Mouse (Mus musculus) stomach, embryonic 14.5 days (tissue): ENCODE results near the gene Hsdl2. TPM values are rescaled to one million over a fixed set of nuclear protein-coding genes. Genes with fewer than 3 reads are reported as not detected.

Experiments
- ATAC-seq: fragments of 200-750 bp; cut with Nextera tagmentation; 2 replicates; pipeline ENCODE4 v1.8.0; 2017; ENCODE audit warnings: low read depth, moderate TSS enrichment; ENCODE audit not compliant: insufficient number of reproducible peaks, insufficient read depth, low FRiP score
- H3K27ac ChIP-seq: fragments of 300-500 bp; sonication (generic); 2 replicates; pipeline ENCODE4 v1.5.1; 2014; ENCODE audit warnings: mild to moderate bottlenecking, low read length, moderate library complexity, mixed read lengths
- H3K27me3 ChIP-seq: fragments of 300-500 bp; sonication (generic); 2 replicates; pipeline ENCODE4 v1.6.1; 2014; ENCODE audit warnings: low read length, control low read depth, mixed read lengths; ENCODE audit not compliant: control insufficient read depth, insufficient read depth
- H3K36me3 ChIP-seq: fragments of 300-500 bp; sonication (generic); 2 replicates; pipeline ENCODE4 v1.6.1; 2014; ENCODE audit warnings: mild to moderate bottlenecking, control low read depth, low read length, moderate library complexity, mixed read lengths; ENCODE audit not compliant: control insufficient read depth, insufficient read depth
- H3K4me1 ChIP-seq: fragments of 300-500 bp; sonication (generic); 2 replicates; pipeline ENCODE4 v1.6.1; 2014; ENCODE audit warnings: low read length, control low read depth, mixed read lengths; ENCODE audit not compliant: control insufficient read depth, insufficient read depth
- H3K4me2 ChIP-seq: fragments of 300-500 bp; sonication (generic); replicated peaks from 2 replicates; pipeline ENCODE4 v1.6.1; 2014; ENCODE audit warnings: low read depth, low read length, control low read depth
- H3K4me3 ChIP-seq: fragments of 300-500 bp; sonication (generic); 2 replicates; pipeline ENCODE4 v1.5.1; 2014; ENCODE audit warnings: low read depth, low read length, control low read depth
- H3K9ac ChIP-seq: fragments of 300-500 bp; sonication (generic); replicated peaks from 2 replicates; pipeline ENCODE4 v1.6.1; 2014; ENCODE audit warnings: low read depth, mild to moderate bottlenecking, control low read depth, low read length, moderate library complexity, mixed read lengths
- H3K9me3 ChIP-seq: fragments of 300-500 bp; sonication (generic); 2 replicates; pipeline ENCODE4 v1.6.1; 2016; ENCODE audit warnings: low read depth, low read length, control low read depth; ENCODE audit not compliant: control insufficient read depth
- WGBS: fragments of 180-500 bp; shearing (Covaris S2); extraction: QIAGEN DNeasy Blood & Tissue Kit; methylation state at CpG from one replicate; pipeline ENCODE4 v1.1.7; 2014; 5-methylcytosine and 5-hydroxymethylcytosine counted together
- polyA plus RNA-seq: library from polyadenylated mRNA; unstranded; fragments of >200 nt; fragmentation: Nextera tagmentation; extraction: Ambion mirVana; gene quantifications from 2 replicates; pipeline ENCODE4 v1.2.1, GENCODE M21; 2014

Hsdl2 gene
- polyA plus RNA-seq, 1 experiment from 2014 or later, result 25.0 TPM

DNA sequence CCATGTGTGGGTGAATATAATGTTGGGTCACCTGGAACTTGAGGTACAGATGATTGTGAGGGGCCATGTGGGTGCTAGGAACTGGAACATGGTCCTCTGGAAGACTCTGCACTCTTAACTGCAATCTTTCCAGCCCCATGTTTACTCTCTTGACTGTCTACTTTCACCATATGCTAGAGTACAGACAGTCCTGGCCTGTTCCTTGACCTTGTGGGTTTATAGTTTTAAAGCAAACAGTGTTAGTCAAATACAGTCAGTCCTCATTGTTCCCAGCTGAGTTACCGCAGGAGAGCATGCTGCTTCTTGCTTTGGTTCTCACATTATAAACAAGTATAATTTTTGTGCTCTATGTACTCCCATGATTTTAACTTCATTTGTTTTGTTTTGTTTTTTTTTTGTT, 80.8 kb downstream of the Hsdl2 start:
- ATAC-seq, result no peak
- no peak overlapping the region for H3K4me2 ChIP-seq
- no peak overlapping the region for H3K4me3 ChIP-seq
- H3K27ac ChIP-seq, result no peak overlapping the region
- H3K27me3 ChIP-seq, result no peaks in the 10 kb centered on the region
- no peaks in the 10 kb centered on the region for H3K9me3 ChIP-seq
- no peak overlapping the region for H3K9ac ChIP-seq
- no peaks in the 10 kb centered on the region for H3K36me3 ChIP-seq
- 81% methylated on average over 1 of the region's 1 CpGs for WGBS
- H3K4me1 ChIP-seq, result 0 out of 2 replicates have a peak, but pooled peaks cover under 1% of the 10 kb centered on the region

DNA sequence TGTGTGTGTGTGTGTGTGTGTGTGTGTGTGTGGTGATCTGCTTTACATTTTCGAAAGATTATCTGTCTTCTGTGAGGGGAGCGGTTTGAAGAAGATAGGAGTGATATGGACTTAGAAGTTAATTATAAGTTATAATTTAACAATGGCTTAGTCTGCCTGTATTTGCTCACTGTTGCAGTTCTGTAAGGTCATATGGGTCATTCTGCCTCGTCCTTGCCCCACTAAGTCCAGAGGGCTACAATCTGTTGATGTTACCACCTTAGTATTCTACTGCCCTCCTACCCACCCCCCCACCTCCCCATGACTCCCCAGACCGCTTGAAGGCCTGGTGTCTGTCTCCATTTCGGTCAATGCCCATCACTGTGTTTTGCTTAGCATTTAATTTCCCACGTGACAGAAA, 82.1 kb downstream of the Hsdl2 start:
- no peak overlapping the region for H3K4me2 ChIP-seq
- no peaks in the 10 kb centered on the region for H3K9me3 ChIP-seq
- H3K4me3 ChIP-seq, result no peak overlapping the region
- no peaks in the 10 kb centered on the region for H3K36me3 ChIP-seq
- 0 out of 2 replicates have a peak, but pooled peaks cover 3% of the 10 kb centered on the region for H3K4me1 ChIP-seq
- WGBS, result 90% methylated on average over 6 of the region's 6 CpGs
- no peak for ATAC-seq
- H3K27me3 ChIP-seq, result no peaks in the 10 kb centered on the region
- H3K27ac ChIP-seq, result no peak overlapping the region
- H3K9ac ChIP-seq, result no peak overlapping the region

DNA sequence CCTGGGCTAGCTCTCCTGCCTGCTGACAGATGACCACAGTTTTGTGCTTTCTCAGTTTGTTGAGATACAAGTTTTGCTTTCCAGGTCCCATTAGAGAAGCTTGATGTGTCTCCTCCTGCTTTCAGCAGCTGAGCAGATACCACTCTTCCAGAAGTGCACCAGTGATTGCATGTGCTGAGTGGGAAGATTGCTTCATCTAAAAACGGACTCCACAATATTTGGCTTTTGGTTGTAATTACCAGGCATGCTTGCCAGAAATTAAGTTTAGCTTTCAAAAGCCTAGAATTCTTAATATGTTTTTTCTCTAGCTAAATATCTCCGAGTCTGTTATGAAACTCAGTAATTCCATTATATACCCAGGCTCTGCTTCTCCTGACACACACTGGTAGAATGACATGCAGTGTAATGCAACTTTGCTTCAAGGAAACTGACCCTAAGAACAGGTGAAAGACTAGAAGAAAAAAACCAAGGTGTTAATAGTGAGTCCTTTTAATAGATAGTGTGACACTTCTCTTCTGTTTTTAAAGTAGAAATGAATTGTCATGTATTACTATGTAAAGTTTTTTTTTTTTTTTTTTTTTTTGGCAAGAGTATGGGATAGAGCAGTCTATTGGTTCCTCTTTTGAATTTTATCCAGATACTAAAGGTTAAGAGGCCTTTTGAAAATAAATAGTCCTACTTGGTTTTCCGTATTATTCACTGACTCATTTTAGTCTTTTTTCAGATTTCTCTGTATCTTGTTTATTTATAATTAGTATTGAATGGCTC, 85.4 kb downstream of the Hsdl2 start:
- Histone ChIP-seq H3K27me3 (no peaks in the 10 kb centered on the region), H3K4me1 (0 out of 2 replicates have a peak, but pooled peaks cover 3% of the 10 kb centered on the region), H3K9me3 (no peaks in the 10 kb centered on the region), H3K4me3 (no peak overlapping the region), H3K36me3 (no peaks in the 10 kb centered on the region), H3K4me2 (no peak overlapping the region), H3K9ac (no peak overlapping the region), H3K27ac (no peak overlapping the region)
- ATAC-seq, result no peak
- 56% methylated on average over 3 of the region's 3 CpGs for WGBS

DNA sequence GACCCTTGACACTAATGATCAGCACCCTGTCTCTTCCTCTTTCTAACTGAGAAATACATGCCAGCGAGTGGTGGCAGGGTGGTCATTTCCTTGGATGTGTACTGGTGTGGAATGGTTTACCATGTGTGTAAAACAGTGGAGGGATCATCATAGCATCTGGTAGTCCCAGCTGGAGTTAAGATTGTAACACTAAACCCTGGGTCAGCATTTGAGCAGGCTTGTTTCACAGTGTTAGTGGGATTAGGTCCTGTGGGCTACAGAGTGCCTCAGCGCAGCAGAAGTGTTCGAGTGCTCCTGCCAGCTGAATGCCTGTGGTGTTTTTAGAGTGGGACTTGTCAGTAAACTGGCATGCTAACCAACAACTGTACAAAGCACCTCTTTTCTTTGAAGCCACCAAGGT, 86.7 kb downstream of the Hsdl2 start:
- Histone ChIP-seq H3K27me3 (no peaks in the 10 kb centered on the region), H3K4me2 (no peak overlapping the region), H3K36me3 (no peaks in the 10 kb centered on the region), H3K4me1 (0 out of 2 replicates have a peak, but pooled peaks cover 3% of the 10 kb centered on the region), H3K4me3 (no peak overlapping the region), H3K9me3 (no peaks in the 10 kb centered on the region), H3K27ac (no peak overlapping the region), H3K9ac (no peak overlapping the region)
- 65% methylated on average over 3 of the region's 3 CpGs for WGBS
- no peak for ATAC-seq

Other genes with a start within 250 kb of the Hsdl2 start
- gene Susd1, start 142.9 kb upstream of the Hsdl2 start, polyA plus RNA-seq, result 8.2 and 9.9 TPM in 2 replicates
- gene Ptbp3, start 32.2 kb upstream of the Hsdl2 start, polyA plus RNA-seq, result 71.1 and 76.0 TPM in 2 replicates
- 27.0 and 29.9 TPM in 2 replicates for gene E130308A19Rik, start 44.6 kb downstream of the Hsdl2 start, polyA plus RNA-seq
- 55.4 and 57.6 TPM in 2 replicates for gene Inip, start 220.0 kb downstream of the Hsdl2 start, polyA plus RNA-seq
- gene Snx30, start 224.3 kb downstream of the Hsdl2 start, polyA plus RNA-seq, result 8.9 and 10.8 TPM in 2 replicates